Mouse (Mus musculus) testis, adult 2 months (tissue): ENCODE data around the gene Gamt.

ENCODE experiments used
- CTCF ChIP-seq: fragments of 200-500 bp; IDR thresholded peaks from 2 replicates; pipeline ENCODE4 v1.5.1; 2012; ENCODE audit warnings: low read depth, mild to moderate bottlenecking, inconsistent platforms, low read length, moderate library complexity; ENCODE audit not compliant: control insufficient read depth, insufficient read depth, insufficient replicate concordance
- POLR2A ChIP-seq: fragments of 200-500 bp; IDR thresholded peaks from 2 replicates; pipeline ENCODE4 v1.6.1; 2012; ENCODE audit warnings: low read depth, mild to moderate bottlenecking, inconsistent platforms, low read length, moderate library complexity; ENCODE audit not compliant: control insufficient read depth

GRCm38 (mm10) chr10:80245600-80245999 is 15.2 kb downstream of the Gamt start:
- TF ChIP-seq CTCF, result peak; percentile 40
- TF ChIP-seq POLR2A, result no peak
